Mouse (Mus musculus) cerebellum, adult 18-20 months (tissue): ENCODE data around the gene Olfr128.
"Not testable (repeated sequence)": the region's sequence is repeated elsewhere in the genome, so short reads cannot be mapped to it uniquely, and the experiment has no call there.

Source experiments
- DNase-seq, 2 experiments: peaks; one replicate each; pipeline ENCODE4 v3.0.0; 2021

The Olfr128 gene

GRCm38 (mm10) chr17:37920248-37920647, at the start of gene Olfr128:
TSS of gene Olfr128 (plus strand) at chr17:37920548.
- no peak for DNase-seq

GRCm38 (mm10) chr17:37873830-37874229, 46.5 kb upstream of the Olfr128 start:
- no peak for DNase-seq

- no peak for DNase-seq
Measured at GRCm38 (mm10) chr17:37900137-37900536, 20.2 kb upstream of the Olfr128 start, which contains the start of gene Olfr127. TSS of gene Olfr127 (plus strand) at chr17:37900437.

GRCm38 (mm10) chr17:37906821-37907220, 13.5 kb upstream of the Olfr128 start:
- not testable (repeated sequence) for DNase-seq

- no peak for DNase-seq
Measured at GRCm38 (mm10) chr17:37952979-37953378, 32.6 kb downstream of the Olfr128 start, which contains the start of gene Olfr761. TSS of gene Olfr761 (minus strand) at chr17:37953079.

GRCm38 (mm10) chr17:37973591-37973990, 53.2 kb downstream of the Olfr128 start:
- no peak for DNase-seq
